In genomic region chr5:117550992-117551391, GRCm38 (mm10) we compare ENCODE assay signal across 19 mouse cellular contexts.
DNase-seq lines count a peak whose midpoint lies in the region; ATAC-seq and TF ChIP-seq lines count a peak whose summit lies in the region.
"Had no signal": no experiment of that assay in that cellular context is flagged by ENCODE, and none has a peak within 500 bp of the region (broad histone marks: within the 10 kb centered on the region; RNA-seq: fewer than 3 reads in every experiment).

No protein-coding gene starts in this region.

- no peak overlapping the region for H3K4me3 ChIP-seq in heart, embryonic 13.5 days
- H3K4me3 ChIP-seq in midbrain, embryonic 14.5 days (replicated peaks; ENCODE audit: low read depth, low read length) = no peak overlapping the region
- no peak overlapping the region for H3K4me3 ChIP-seq in midbrain, postnatal 0 days (ENCODE audit: low read depth, low read length)
- no peak overlapping the region for H3K4me3 ChIP-seq in hindbrain, embryonic 16.5 days (ENCODE audit: low read length)
- no peak overlapping the region for H3K4me3 ChIP-seq in midbrain, embryonic 16.5 days (ENCODE audit: low read depth, low read length)
- H3K4me3 ChIP-seq: limb, embryonic 15.5 days; stomach, embryonic 15.5 days had no signal

- WGBS in heart, embryonic 13.5 days = 31% methylated on average over 9 of the region's 9 CpGs
- WGBS in midbrain, embryonic 14.5 days = 64% methylated on average over 9 of the region's 9 CpGs
- 47% methylated on average over 9 of the region's 9 CpGs for WGBS in midbrain, postnatal 0 days
- 60% methylated on average over 9 of the region's 9 CpGs for WGBS in hindbrain, embryonic 16.5 days
- 45% methylated on average over 9 of the region's 9 CpGs for WGBS in midbrain, embryonic 16.5 days

- H3K4me1 ChIP-seq in heart, embryonic 13.5 days = peaks cover 19% of the 10 kb centered on the region
- no peaks in the 10 kb centered on the region for H3K4me1 ChIP-seq in midbrain, embryonic 14.5 days (ENCODE audit: control insufficient read depth, insufficient read depth, low read length)
- H3K4me1 ChIP-seq in midbrain, postnatal 0 days (ENCODE audit: insufficient read depth, low read length) = no peaks in the 10 kb centered on the region
- no peaks in the 10 kb centered on the region for H3K4me1 ChIP-seq in hindbrain, embryonic 16.5 days (ENCODE audit: control insufficient read depth, insufficient read depth, low read depth, low read length)
- peaks cover 5% of the 10 kb centered on the region; the same call in 1 of the 2 replicates for H3K4me1 ChIP-seq in midbrain, embryonic 16.5 days (ENCODE audit: control insufficient read depth, insufficient read depth, low read length)
- H3K4me1 ChIP-seq: limb, embryonic 15.5 days; stomach, embryonic 15.5 days had no signal

- H3K27ac ChIP-seq in heart, embryonic 13.5 days (replicated peaks) = 0 out of 2 replicates have a peak overlapping the region, but pooled peaks have one; percentile 12
- H3K27ac ChIP-seq in midbrain, embryonic 14.5 days (replicated peaks; ENCODE audit: low read depth, low read length) = peak overlapping the region; percentile 32; the same call in 1 of the 2 replicates
- H3K27ac ChIP-seq in midbrain, postnatal 0 days (ENCODE audit: low read depth, low read length) = no peak overlapping the region
- H3K27ac ChIP-seq in hindbrain, embryonic 16.5 days (ENCODE audit: low read depth, low read length) = 0 out of 2 replicates have a peak overlapping the region, but pooled peaks have one; percentile 44
- H3K27ac ChIP-seq in midbrain, embryonic 16.5 days (ENCODE audit: low read length) = peak overlapping the region; percentile 33
- H3K27ac ChIP-seq: limb, embryonic 15.5 days; stomach, embryonic 15.5 days had no signal

- H3K36me3 ChIP-seq in heart, embryonic 13.5 days = no peaks in the 10 kb centered on the region
- 0 out of 2 replicates have a peak, but pooled peaks cover 4% of the 10 kb centered on the region for H3K36me3 ChIP-seq in midbrain, embryonic 14.5 days (ENCODE audit: control insufficient read depth, insufficient read depth, low read length)
- H3K36me3 ChIP-seq in midbrain, postnatal 0 days (ENCODE audit: insufficient read depth, low read length) = no peaks in the 10 kb centered on the region
- no peaks in the 10 kb centered on the region for H3K36me3 ChIP-seq in hindbrain, embryonic 16.5 days (ENCODE audit: control insufficient read depth, insufficient read depth, low read length)
- H3K36me3 ChIP-seq in midbrain, embryonic 16.5 days (ENCODE audit: control insufficient read depth, insufficient read depth, low read length) = no peaks in the 10 kb centered on the region; the same call in 1 of the 2 replicates
- H3K36me3 ChIP-seq: G1E; limb, embryonic 15.5 days; stomach, embryonic 15.5 days had no signal

- ATAC-seq in heart, embryonic 13.5 days (ENCODE audit: extremely low read depth, insufficient number of reproducible peaks, low FRiP score, low TSS enrichment) = no peak
- ATAC-seq in midbrain, embryonic 14.5 days (ENCODE audit: low FRiP score, low TSS enrichment) = no peak
- no peak for ATAC-seq in midbrain, postnatal 0 days (ENCODE audit: low FRiP score)
- ATAC-seq in hindbrain, embryonic 16.5 days = no peak
- no peak for ATAC-seq in midbrain, embryonic 16.5 days
- ATAC-seq: intestine, embryonic 16.5 days had no signal

- TF ChIP-seq CTCF in midbrain, postnatal 0 days (IDR thresholded peaks at IDR 0.05) = no peak

- DNase-seq in heart, postnatal 10 days = no peak
- no peak for DNase-seq in midbrain, embryonic 14.5 days
- no peak for DNase-seq in midbrain, postnatal 0 days (ENCODE audit: low spot score)
- no peak for DNase-seq in natural killer cell, adult 2 months (ENCODE audit: low spot score in 2 of 2)
- DNase-seq: cerebellum, adult 11-12 months; cerebellum, postnatal 36 days; gastrocnemius, postnatal 10 days; kidney, postnatal 14 days; layer of hippocampus, adult 9-11 months; lung, adult 2 months; lung, postnatal 4 days; thymus, postnatal 25 days had no signal

- H3K27me3 ChIP-seq in heart, embryonic 13.5 days (replicated peaks) = no peaks in the 10 kb centered on the region
- no peaks in the 10 kb centered on the region for H3K27me3 ChIP-seq in midbrain, embryonic 14.5 days (ENCODE audit: control insufficient read depth, insufficient read depth, low read length)
- H3K27me3 ChIP-seq in midbrain, postnatal 0 days (ENCODE audit: insufficient read depth, low read length) = no peaks in the 10 kb centered on the region
- no peaks in the 10 kb centered on the region for H3K27me3 ChIP-seq in hindbrain, embryonic 16.5 days (replicated peaks; ENCODE audit: control insufficient read depth, insufficient read depth, low read length)
- no peaks in the 10 kb centered on the region for H3K27me3 ChIP-seq in midbrain, embryonic 16.5 days (ENCODE audit: control insufficient read depth, insufficient read depth, low read depth, low read length)
- H3K27me3 ChIP-seq: limb, embryonic 15.5 days; stomach, embryonic 15.5 days had no signal

- H3K9me3 ChIP-seq in heart, embryonic 13.5 days = peaks cover 12% of the 10 kb centered on the region; the same call in 1 of the 2 replicates
- H3K9me3 ChIP-seq in midbrain, embryonic 14.5 days (ENCODE audit: control insufficient read depth, low read length) = no peaks in the 10 kb centered on the region
- H3K9me3 ChIP-seq in midbrain, postnatal 0 days (ENCODE audit: low read length) = no peaks in the 10 kb centered on the region
- no peaks in the 10 kb centered on the region for H3K9me3 ChIP-seq in hindbrain, embryonic 16.5 days (ENCODE audit: control insufficient read depth, low read length)
- H3K9me3 ChIP-seq in midbrain, embryonic 16.5 days (replicated peaks; ENCODE audit: control insufficient read depth, low read length, poor library complexity, severe bottlenecking) = no peaks in the 10 kb centered on the region
- H3K9me3 ChIP-seq: limb, embryonic 15.5 days; stomach, embryonic 15.5 days had no signal

- intact Hi-C loops in heart, postnatal 10 days (cut with DNase I) = no loop called here

- no peak overlapping the region for H3K4me2 ChIP-seq in heart, embryonic 13.5 days
- no peak overlapping the region for H3K4me2 ChIP-seq in midbrain, embryonic 14.5 days (ENCODE audit: low read length)
- no peak overlapping the region for H3K4me2 ChIP-seq in midbrain, postnatal 0 days (ENCODE audit: low read depth, low read length, poor library complexity, severe bottlenecking)
- no peak overlapping the region for H3K4me2 ChIP-seq in hindbrain, embryonic 16.5 days (ENCODE audit: low read length)
- no peak overlapping the region for H3K4me2 ChIP-seq in midbrain, embryonic 16.5 days (ENCODE audit: low read length)
- H3K4me2 ChIP-seq: limb, embryonic 15.5 days; stomach, embryonic 15.5 days had no signal

- H3K9ac ChIP-seq in heart, embryonic 13.5 days = peak overlapping the region; percentile 37; the same call in 1 of the 2 replicates
- H3K9ac ChIP-seq in midbrain, embryonic 14.5 days (replicated peaks; ENCODE audit: low read length) = no peak overlapping the region
- H3K9ac ChIP-seq in midbrain, postnatal 0 days (replicated peaks; ENCODE audit: low read length, poor library complexity, severe bottlenecking) = no peak overlapping the region
- H3K9ac ChIP-seq in hindbrain, embryonic 16.5 days (ENCODE audit: low read depth, low read length) = no peak overlapping the region
- H3K9ac ChIP-seq in midbrain, embryonic 16.5 days (ENCODE audit: low read depth, low read length) = no peak overlapping the region
- H3K9ac ChIP-seq: limb, embryonic 15.5 days; stomach, embryonic 15.5 days had no signal
